Mouse (Mus musculus): ENCODE measurements at regions not wholly inside any gene's neighbourhood (a gene's known extent, or its start where the extent isn't known, plus 50 kb on each side); places are given as distances from the start of the nearest gene placed in this dataset.

DNA sequence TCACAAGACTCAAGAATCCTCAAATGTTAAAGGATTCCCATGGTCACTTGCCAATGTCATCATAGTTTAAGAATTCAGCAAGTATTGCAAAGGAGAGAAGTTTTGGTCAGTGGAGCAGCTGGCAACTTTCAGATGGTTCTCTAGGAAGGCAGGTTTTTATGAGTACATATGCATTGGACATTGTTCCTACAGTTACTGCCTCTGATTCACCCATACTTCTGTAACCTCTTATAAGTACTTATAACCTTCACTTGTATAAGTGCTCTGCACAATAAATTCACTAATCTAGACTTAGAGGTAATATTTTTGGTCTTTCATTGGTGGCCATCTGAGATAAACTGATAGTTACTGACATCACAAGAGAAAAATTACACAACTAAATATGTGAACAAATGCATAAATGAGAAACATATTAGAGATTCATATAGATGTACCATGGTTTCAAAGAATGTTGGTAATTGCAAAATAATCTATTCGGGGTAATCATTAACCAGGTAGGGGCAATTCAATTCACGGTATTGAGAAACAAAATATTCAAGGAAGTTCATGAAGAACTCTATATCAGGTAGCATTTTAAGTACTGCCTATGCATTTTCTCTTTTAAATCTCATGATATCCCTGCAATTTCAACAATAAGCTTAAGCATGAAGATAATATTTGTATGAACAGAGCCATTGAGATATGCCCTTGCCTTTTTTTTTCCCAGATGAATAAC lies 1059.6 kb downstream of the Pla2g4a start:
- no peak for DNase-seq (ENCODE audit: low read depth)

DNA sequence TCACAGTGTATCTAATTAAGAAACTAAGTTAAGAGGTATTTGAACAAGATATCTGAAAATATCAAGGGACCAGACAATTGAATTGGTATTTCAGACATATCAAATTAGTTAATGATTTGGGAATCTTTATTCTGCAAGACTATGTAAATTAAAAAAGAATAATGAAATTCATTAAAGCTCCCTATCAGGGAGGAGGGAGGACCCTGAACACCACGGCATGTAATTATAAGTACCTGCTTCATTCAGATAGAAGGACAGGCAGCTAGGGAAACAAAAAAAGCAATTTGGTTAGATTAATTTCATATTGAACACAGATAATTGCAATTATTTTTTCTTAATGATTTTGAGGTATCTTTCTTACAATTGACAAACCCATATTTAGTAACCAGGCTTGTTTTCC lies 1090.3 kb downstream of the Pla2g4a start:
- no peak for DNase-seq (ENCODE audit: low read depth)

- no peak for DNase-seq (ENCODE audit: low read depth)
Observed at GRCm38 (mm10) chr1:148863582-148863981, 1097.5 kb downstream of the Pla2g4a start.

- no peak for DNase-seq (ENCODE audit: low read depth)
Observed at GRCm38 (mm10) chr1:148852990-148853389, 1108.1 kb downstream of the Pla2g4a start.

GRCm38 (mm10) chr1:148846595-148846994 lies 1114.5 kb downstream of the Pla2g4a start:
- no peak for DNase-seq (ENCODE audit: low read depth)

- no peak for DNase-seq (ENCODE audit: low read depth)
Observed at GRCm38 (mm10) chr1:148823146-148823545, 1137.9 kb downstream of the Pla2g4a start.

GRCm38 (mm10) chr1:148808707-148809106 lies 1152.4 kb downstream of the Pla2g4a start:
- DNase-seq (ENCODE audit: low read depth), result no peak

GRCm38 (mm10) chr1:148797110-148797509 lies 1164.0 kb downstream of the Pla2g4a start:
- DNase-seq (ENCODE audit: low read depth), result no peak

DNA sequence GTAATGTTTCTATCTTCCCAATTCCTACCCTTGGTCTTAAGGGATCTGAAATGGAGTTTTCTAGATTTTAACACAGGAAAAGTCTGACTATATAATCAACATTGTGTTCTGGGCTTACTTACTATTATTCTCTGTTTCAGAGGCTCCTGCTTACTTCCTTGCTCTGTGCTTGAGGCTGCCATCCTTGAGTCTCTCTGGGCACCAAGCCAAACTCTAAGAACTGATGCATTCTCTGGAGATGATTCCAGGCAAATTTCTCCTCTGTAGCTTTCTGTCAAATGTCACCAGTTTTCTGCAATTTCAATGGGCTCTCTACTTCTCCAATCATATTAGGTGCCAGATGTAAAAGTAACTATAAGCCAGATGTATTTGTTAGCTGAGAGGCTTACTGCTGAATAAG lies 1210.3 kb downstream of the Pla2g4a start:
- no peak for DNase-seq (ENCODE audit: low read depth)

DNA sequence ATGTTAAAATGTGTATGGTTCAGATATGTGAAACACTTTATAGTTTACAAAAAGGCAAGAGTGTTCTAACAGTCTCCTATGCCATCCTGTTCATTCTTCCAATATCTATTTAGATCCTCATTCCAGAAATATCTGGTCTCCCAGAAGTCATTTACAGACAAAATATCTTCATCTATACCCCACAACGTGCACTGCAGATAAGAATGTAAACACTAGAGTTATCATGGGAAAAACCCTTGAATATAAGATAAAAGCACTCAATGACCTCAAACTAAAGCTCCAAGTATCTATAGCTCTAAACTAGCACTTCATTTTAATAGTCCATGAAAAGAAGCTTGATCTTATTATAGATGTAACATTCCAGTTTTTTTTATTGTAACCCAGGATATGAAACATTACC lies 1239.0 kb downstream of the Pla2g4a start:
- no peak for DNase-seq (ENCODE audit: low read depth)

- no peak for DNase-seq (ENCODE audit: low read depth)
Observed at GRCm38 (mm10) chr1:148721409-148721808, 1239.7 kb downstream of the Pla2g4a start.

DNA sequence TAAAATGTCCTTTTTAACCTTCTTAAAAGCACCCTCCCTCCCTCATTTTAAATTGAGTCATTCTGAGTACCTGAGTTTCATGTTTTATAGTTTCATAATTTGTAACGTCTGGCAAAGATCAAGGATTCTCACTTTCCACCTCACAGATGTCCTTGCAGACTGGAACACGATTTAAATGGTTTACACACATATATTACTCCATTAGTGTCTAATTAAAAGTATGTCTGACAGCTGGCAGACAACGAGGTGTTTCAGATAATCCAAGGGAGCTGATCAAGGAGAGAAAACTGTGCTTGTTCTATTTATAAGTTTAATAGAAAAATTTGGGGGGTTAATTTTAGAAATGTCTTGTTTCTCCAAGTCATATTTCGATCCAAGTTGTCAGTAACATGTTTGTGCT lies 1240.1 kb downstream of the Pla2g4a start:
- DNase-seq (ENCODE audit: low read depth), result no peak

- no peak for DNase-seq (ENCODE audit: low read depth)
Observed at GRCm38 (mm10) chr1:148708084-148708483, 1253.0 kb downstream of the Pla2g4a start.

DNA sequence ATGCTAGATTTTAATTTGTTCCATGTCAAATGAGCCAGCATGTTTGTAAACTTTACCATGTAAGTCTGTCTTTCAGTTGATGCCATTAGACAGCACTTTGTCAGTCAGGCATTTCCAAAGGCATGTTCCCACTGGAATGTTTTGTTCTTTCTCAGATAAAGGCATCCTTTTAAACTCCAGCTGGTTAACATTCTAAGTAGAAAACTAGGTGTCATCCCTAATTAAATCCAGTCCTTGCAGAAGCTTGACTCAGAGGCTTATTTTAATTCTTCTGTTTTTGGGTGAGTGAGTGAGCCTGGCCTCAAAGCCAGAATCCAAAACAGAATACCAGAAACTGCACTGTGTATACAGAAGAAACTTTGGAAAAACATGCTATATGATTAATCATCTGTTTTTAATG lies 1253.4 kb downstream of the Pla2g4a start:
- no peak for DNase-seq (ENCODE audit: low read depth)

DNA sequence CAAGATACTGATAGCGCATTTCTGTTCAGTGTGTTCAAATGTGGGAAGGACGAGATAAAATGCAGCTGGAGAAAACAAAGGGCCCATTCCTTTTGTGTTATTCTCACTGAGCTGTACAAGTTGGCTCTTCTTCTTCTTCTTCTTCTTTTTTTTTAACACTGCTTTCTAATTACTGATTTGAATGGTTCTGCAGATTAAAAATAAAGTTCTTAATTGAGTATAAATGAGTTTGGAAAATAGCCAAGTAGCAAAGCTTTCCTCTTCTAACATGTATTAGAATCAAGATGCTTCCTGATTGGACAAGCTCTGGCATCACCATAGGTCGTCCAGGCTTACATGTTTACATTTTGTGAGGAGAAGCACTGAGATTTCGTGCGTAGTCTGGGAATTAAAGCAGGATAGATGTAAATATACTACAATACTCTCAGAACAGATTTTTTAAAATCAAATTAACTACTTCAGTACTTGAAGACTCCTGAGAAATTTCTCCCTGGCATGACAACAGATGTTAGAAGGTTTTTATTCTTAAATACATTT lies 1254.8 kb downstream of the Pla2g4a start:
- DNase-seq (ENCODE audit: low read depth), result no peak

- no peak for DNase-seq (ENCODE audit: low read depth)
Observed at GRCm38 (mm10) chr1:148700599-148700954, 1260.5 kb downstream of the Pla2g4a start.

- no peak for DNase-seq (ENCODE audit: low read depth)
Observed at GRCm38 (mm10) chr1:148699854-148700598, 1261.1 kb downstream of the Pla2g4a start.

- no peak for DNase-seq (ENCODE audit: low read depth)
Observed at GRCm38 (mm10) chr1:148690085-148690484, 1271.0 kb downstream of the Pla2g4a start.

GRCm38 (mm10) chr1:148689618-148690017 lies 1271.5 kb downstream of the Pla2g4a start:
- no peak for DNase-seq (ENCODE audit: low read depth)

DNA sequence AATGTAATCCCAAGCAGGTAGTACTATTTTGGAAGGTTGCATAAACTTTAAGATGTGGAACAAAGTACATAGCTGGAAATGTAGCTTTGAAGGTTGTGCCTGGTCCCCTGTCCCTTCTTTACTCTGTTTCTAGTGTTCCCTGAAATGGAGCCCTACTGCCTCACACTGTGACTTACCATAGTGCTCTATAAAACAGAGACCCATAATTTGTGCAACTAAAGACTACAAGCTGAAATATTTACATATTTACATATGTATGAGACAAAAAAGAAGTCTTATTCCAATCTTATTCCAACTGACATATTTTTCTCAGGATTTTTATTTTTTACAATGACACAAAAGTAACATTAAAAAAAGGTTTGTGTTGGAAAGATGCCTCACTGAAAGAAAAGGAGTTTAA lies 1285.6 kb downstream of the Pla2g4a start:
- no peak for DNase-seq (ENCODE audit: low read depth)

GRCm38 (mm10) chr1:148664409-148664808 lies 1296.7 kb downstream of the Pla2g4a start:
- no peak for DNase-seq (ENCODE audit: low read depth)

DNA sequence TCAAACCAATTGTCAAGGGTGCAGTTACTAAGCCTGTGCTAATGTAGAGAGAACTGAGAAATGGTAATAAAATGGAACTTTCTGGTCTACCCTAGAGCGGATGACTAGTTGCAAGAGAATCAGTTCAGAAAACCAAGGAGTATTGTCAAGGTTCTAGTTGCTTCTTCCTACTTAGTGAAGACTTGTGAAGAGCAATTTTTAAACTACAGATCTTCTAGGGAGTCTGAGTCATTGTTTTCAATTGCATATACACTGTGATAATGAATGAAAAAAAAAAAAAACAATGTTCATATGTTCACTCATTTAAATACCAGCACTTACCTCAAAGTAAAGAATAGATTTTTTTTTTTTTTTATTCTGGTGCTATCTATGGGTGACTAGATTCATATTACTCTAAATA lies 1304.1 kb downstream of the Pla2g4a start:
- no peak for DNase-seq (ENCODE audit: low read depth)
